Mouse (Mus musculus) neural tube, embryonic 11.5 days (tissue): Measurements from ENCODE around the gene Gm20388. TPM values are rescaled to one million over a fixed set of nuclear protein-coding genes. Genes with fewer than 3 reads are reported as not detected.

Source experiments
- ATAC-seq: fragments of 200-750 bp; cut with Nextera tagmentation; 2 replicates; pipeline ENCODE4 v1.8.0; 2017; ENCODE audit warnings: moderate number of reproducible peaks, mild to moderate bottlenecking, moderate TSS enrichment, moderate library complexity; ENCODE audit not compliant: insufficient read depth, low FRiP score, low TSS enrichment
- DNase-seq: peaks from one replicate; pipeline ENCODE4 v3.0.0-alpha.2; 2015; ENCODE audit warnings: low spot score
- H3K27ac ChIP-seq: fragments of 300-500 bp; sonication (generic); 2 replicates; pipeline ENCODE4 v1.5.1; 2014; ENCODE audit warnings: low read depth, mild to moderate bottlenecking, low read length
- H3K27me3 ChIP-seq: fragments of 300-500 bp; sonication (generic); 2 replicates; pipeline ENCODE4 v1.6.1; 2014; ENCODE audit warnings: mild to moderate bottlenecking, low read length, mixed read lengths; ENCODE audit not compliant: control insufficient read depth, insufficient read depth
- H3K36me3 ChIP-seq: fragments of 300-500 bp; sonication (generic); 2 replicates; pipeline ENCODE4 v1.6.1; 2014; ENCODE audit warnings: mild to moderate bottlenecking, low read length, moderate library complexity, mixed read lengths; ENCODE audit not compliant: control insufficient read depth, insufficient read depth
- H3K4me1 ChIP-seq: fragments of 300-500 bp; sonication (generic); 2 replicates; pipeline ENCODE4 v1.6.1; 2014; ENCODE audit warnings: low read length, mixed read lengths; ENCODE audit not compliant: control insufficient read depth, insufficient read depth
- H3K4me2 ChIP-seq: fragments of 300-500 bp; sonication (generic); 2 replicates; pipeline ENCODE4 v1.6.1; 2014; ENCODE audit warnings: low read depth, mild to moderate bottlenecking, moderate library complexity
- H3K4me3 ChIP-seq: fragments of 300-500 bp; sonication (generic); 2 replicates; pipeline ENCODE4 v1.5.1; 2014; ENCODE audit warnings: low read depth, low read length
- H3K9ac ChIP-seq: fragments of 300-500 bp; sonication (generic); 2 replicates; pipeline ENCODE4 v1.6.1; 2014; ENCODE audit warnings: mild to moderate bottlenecking, low read length
- H3K9me3 ChIP-seq: fragments of 300-500 bp; sonication (generic); 2 replicates; pipeline ENCODE4 v1.6.1; 2016; ENCODE audit warnings: low read length; ENCODE audit not compliant: control insufficient read depth
- WGBS: fragments of 180-500 bp; shearing (Covaris S2); extraction: QIAGEN DNeasy Blood & Tissue Kit; methylation state at CpG from one replicate; pipeline ENCODE4 v1.1.7; 2014; 5-methylcytosine and 5-hydroxymethylcytosine counted together
- polyA plus RNA-seq: library from polyadenylated mRNA; unstranded; fragments of >200 nt; fragmentation: Nextera tagmentation; extraction: Ambion mirVana; gene quantifications from 2 replicates; pipeline ENCODE4 v1.2.1, GENCODE M21; 2014

Gene Gm20388
- polyA plus RNA-seq, 1 experiment from 2014 or later, result not detected

GRCm38 (mm10) chr8:119955333-119955732, 44.7 kb downstream of the Gm20388 start:
- H3K36me3 ChIP-seq, result peaks cover 43% of the 10 kb centered on the region
- H3K27ac ChIP-seq, result no peak overlapping the region
- no peaks in the 10 kb centered on the region for H3K27me3 ChIP-seq
- DNase-seq (no peak), ATAC-seq (no peak)
- H3K9ac ChIP-seq, result no peak overlapping the region
- H3K9me3 ChIP-seq, result no peaks in the 10 kb centered on the region
- 95% methylated on average over 8 of the region's 8 CpGs for WGBS
- H3K4me3 ChIP-seq, result no peak overlapping the region
- no peaks in the 10 kb centered on the region for H3K4me1 ChIP-seq
- H3K4me2 ChIP-seq, result no peak overlapping the region

- Histone ChIP-seq H3K4me3 (no peak overlapping the region), H3K9me3 (no peaks in the 10 kb centered on the region), H3K36me3 (peaks cover 29% of the 10 kb centered on the region), H3K4me2 (no peak overlapping the region), H3K9ac (no peak overlapping the region), H3K4me1 (no peaks in the 10 kb centered on the region), H3K27me3 (no peaks in the 10 kb centered on the region), H3K27ac (no peak overlapping the region)
- DNase-seq, result no peak
- ATAC-seq, result no peak
- 97% methylated on average over 10 of the region's 10 CpGs for WGBS
These were observed 47.4 kb downstream of the Gm20388 start for GRCm38 (mm10) chr8:119958076-119958475.

GRCm38 (mm10) chr8:119960531-119961104, 50.0 kb downstream of the Gm20388 start:
- 59% methylated on average over 5 of the region's 5 CpGs for WGBS
- ATAC-seq, result no peak

GRCm38 (mm10) chr8:119964859-119965258, 54.2 kb downstream of the Gm20388 start:
- Histone ChIP-seq H3K9me3 (no peaks in the 10 kb centered on the region; the same call in 1 of the 2 replicates), H3K4me1 (no peaks in the 10 kb centered on the region), H3K4me3 (no peak overlapping the region), H3K4me2 (no peak overlapping the region), H3K36me3 (no peaks in the 10 kb centered on the region), H3K27me3 (no peaks in the 10 kb centered on the region), H3K27ac (no peak overlapping the region), H3K9ac (no peak overlapping the region)
- ATAC-seq (no peak), DNase-seq (no peak)
- WGBS, result 91% methylated on average over 4 of the region's 4 CpGs

More at GRCm38 (mm10) chr8:119960531-119961104, 50.0 kb downstream of the Gm20388 start:
- Histone ChIP-seq H3K4me1 (no peaks in the 10 kb centered on the region), H3K9me3 (no peaks in the 10 kb centered on the region), H3K27me3 (no peaks in the 10 kb centered on the region), H3K36me3 (peaks cover 9% of the 10 kb centered on the region; the same call in 1 of the 2 replicates), H3K9ac (no peak overlapping the region), H3K4me3 (no peak overlapping the region), H3K27ac (no peak overlapping the region), H3K4me2 (no peak overlapping the region)
- no peak for DNase-seq

GRCm38 (mm10) chr8:119967435-119967834, 56.8 kb downstream of the Gm20388 start:
- Histone ChIP-seq H3K4me1 (no peaks in the 10 kb centered on the region), H3K36me3 (no peaks in the 10 kb centered on the region), H3K27me3 (no peaks in the 10 kb centered on the region), H3K4me2 (no peak overlapping the region), H3K4me3 (no peak overlapping the region), H3K27ac (no peak overlapping the region), H3K9me3 (no peaks in the 10 kb centered on the region; the same call in 1 of the 2 replicates), H3K9ac (no peak overlapping the region)
- DNase-seq, result no peak
- 90% methylated on average over 9 of the region's 9 CpGs for WGBS
- no peak for ATAC-seq

GRCm38 (mm10) chr8:119970169-119970568, 59.5 kb downstream of the Gm20388 start:
- ATAC-seq (no peak), DNase-seq (no peak)
- H3K27ac ChIP-seq, result no peak overlapping the region
- H3K4me2 ChIP-seq, result no peak overlapping the region
- H3K36me3 ChIP-seq, result no peaks in the 10 kb centered on the region
- no peak overlapping the region for H3K4me3 ChIP-seq
- WGBS, result 79% methylated on average over 9 of the region's 9 CpGs
- no peaks in the 10 kb centered on the region for H3K4me1 ChIP-seq
- no peaks in the 10 kb centered on the region for H3K27me3 ChIP-seq
- H3K9me3 ChIP-seq, result no peaks in the 10 kb centered on the region; the same call in 1 of the 2 replicates
- H3K9ac ChIP-seq, result no peak overlapping the region

GRCm38 (mm10) chr8:119972558-119972957, 61.9 kb downstream of the Gm20388 start:
- H3K4me3 ChIP-seq, result no peak overlapping the region
- H3K4me1 ChIP-seq, result no peaks in the 10 kb centered on the region
- ATAC-seq, result no peak
- 73% methylated on average over 12 of the region's 12 CpGs for WGBS
- no peak overlapping the region for H3K4me2 ChIP-seq
- H3K27me3 ChIP-seq, result no peaks in the 10 kb centered on the region
- no peaks in the 10 kb centered on the region for H3K36me3 ChIP-seq
- no peaks in the 10 kb centered on the region; the same call in 1 of the 2 replicates for H3K9me3 ChIP-seq
- no peak overlapping the region for H3K27ac ChIP-seq
- no peak overlapping the region for H3K9ac ChIP-seq
- DNase-seq, result no peak

GRCm38 (mm10) chr8:119978770-119979381, 68.2 kb downstream of the Gm20388 start:
- Histone ChIP-seq H3K9me3 (no peaks in the 10 kb centered on the region), H3K27me3 (no peaks in the 10 kb centered on the region), H3K36me3 (no peaks in the 10 kb centered on the region), H3K9ac (no peak overlapping the region), H3K27ac (no peak overlapping the region), H3K4me1 (no peaks in the 10 kb centered on the region), H3K4me3 (no peak overlapping the region), H3K4me2 (no peak overlapping the region)
- DNase-seq (no peak), ATAC-seq (no peak)
- 65% methylated on average over 11 of the region's 11 CpGs for WGBS

GRCm38 (mm10) chr8:119981253-119981652, 70.6 kb downstream of the Gm20388 start:
- Histone ChIP-seq H3K27me3 (no peaks in the 10 kb centered on the region), H3K27ac (no peak overlapping the region), H3K9me3 (no peaks in the 10 kb centered on the region), H3K9ac (no peak overlapping the region), H3K36me3 (no peaks in the 10 kb centered on the region), H3K4me1 (no peaks in the 10 kb centered on the region), H3K4me3 (no peak overlapping the region), H3K4me2 (no peak overlapping the region)
- no peak for DNase-seq
- ATAC-seq, result no peak
- 77% methylated on average over 4 of the region's 4 CpGs for WGBS
